Mouse (Mus musculus): ENCODE data around the gene Scrn3.

Scrn3 gene

GRCm38 (mm10) chr2:73385641-73386355 lies 73.4 kb downstream of the Scrn3 start:
- peak in 1 of 2 experiments; percentile 22 for DNase-seq (ENCODE audit: low spot score in 2 of 2)

- peak; percentile 98 for DNase-seq (ENCODE audit: low spot score in 2 of 2)
These were observed 74.1 kb downstream of the Scrn3 start, which contains the start of gene Gpr155 for GRCm38 (mm10) chr2:73386356-73387046. Gene Gpr155 (minus strand): TSS chr2:73386572.

All from left cerebral cortex, adult 9 months (tissue).